Mouse (Mus musculus) intestine, embryonic 14.5 days (tissue): ENCODE results near the gene Elf1. TPM values are rescaled to one million over a fixed set of nuclear protein-coding genes. Genes with fewer than 3 reads are reported as not detected.
"Not testable (repeated sequence)": the region's sequence is repeated elsewhere in the genome, so short reads cannot be mapped to it uniquely, and the experiment has no call there.

ENCODE experiments used
- ATAC-seq: fragments of 200-750 bp; cut with Nextera tagmentation; replicated peaks from 2 replicates; pipeline ENCODE4 v1.8.0; 2017; ENCODE audit warnings: low read depth, moderate number of reproducible peaks, moderate TSS enrichment, moderate library complexity; ENCODE audit not compliant: low FRiP score, low TSS enrichment
- DNase-seq: peaks from one replicate; pipeline ENCODE4 v3.0.0-alpha.2; 2018; ENCODE audit warnings: low spot score
- H3K27ac ChIP-seq: fragments of 300-500 bp; sonication (generic); 2 replicates; pipeline ENCODE4 v1.5.1; 2014; ENCODE audit warnings: low read depth, mild to moderate bottlenecking, control low read depth
- H3K27me3 ChIP-seq: fragments of 300-500 bp; sonication (generic); replicated peaks from 2 replicates; pipeline ENCODE4 v1.6.1; 2014; ENCODE audit warnings: low read length, control low read depth; ENCODE audit not compliant: control insufficient read depth, insufficient read depth
- H3K36me3 ChIP-seq: fragments of 300-500 bp; sonication (generic); 2 replicates; pipeline ENCODE4 v1.6.1; 2014; ENCODE audit warnings: low read length, control low read depth; ENCODE audit not compliant: control insufficient read depth, insufficient read depth
- H3K4me1 ChIP-seq: fragments of 300-500 bp; sonication (generic); replicated peaks from 2 replicates; pipeline ENCODE4 v1.6.1; 2014; ENCODE audit warnings: low read length, control low read depth, mixed read lengths; ENCODE audit not compliant: control insufficient read depth, insufficient read depth
- H3K4me2 ChIP-seq: fragments of 300-500 bp; sonication (generic); 2 replicates; pipeline ENCODE4 v1.6.1; 2014; ENCODE audit warnings: low read length
- H3K4me3 ChIP-seq: fragments of 300-500 bp; sonication (generic); 2 replicates; pipeline ENCODE4 v1.5.1; 2014; ENCODE audit warnings: low read depth, low read length, control low read depth, mixed read lengths
- H3K9ac ChIP-seq: fragments of 300-500 bp; sonication (generic); 2 replicates; pipeline ENCODE4 v1.6.1; 2014; ENCODE audit warnings: mild to moderate bottlenecking, low read length
- H3K9me3 ChIP-seq: fragments of 300-500 bp; sonication (generic); 2 replicates; pipeline ENCODE4 v1.6.1; 2016; ENCODE audit warnings: low read length, control low read depth; ENCODE audit not compliant: control insufficient read depth
- WGBS: fragments of 180-500 bp; shearing (Covaris S2); extraction: QIAGEN DNeasy Blood & Tissue Kit; methylation state at CpG from one replicate; pipeline ENCODE4 v1.1.7; 2014; 5-methylcytosine and 5-hydroxymethylcytosine counted together
- polyA plus RNA-seq: library from polyadenylated mRNA; unstranded; fragments of >200 nt; fragmentation: Nextera tagmentation; extraction: Ambion mirVana; gene quantifications from 2 replicates; pipeline ENCODE4 v1.2.1, GENCODE M21; 2014

Gene Elf1
- 27.0 and 27.7 TPM in 2 replicates for polyA plus RNA-seq

- Histone ChIP-seq H3K9me3 (no peaks in the 10 kb centered on the region), H3K4me3 (peak within 1 kb of the TSS; percentile 98), H3K27me3 (no peaks in the 10 kb centered on the region), H3K36me3 (peaks cover 12% of the 10 kb centered on the region), H3K4me1 (peaks cover 22% of the 10 kb centered on the region), H3K9ac (peak within 1 kb of the TSS; percentile 99), H3K27ac (peak within 1 kb of the TSS; percentile 100), H3K4me2 (peak within 1 kb of the TSS; percentile 90)
- DNase-seq (peak; percentile 97), ATAC-seq (peak; percentile 89)
- under 1% methylated on average over 89 of the region's 96 CpGs for WGBS
These were observed at the start of gene Elf1 for GRCm38 (mm10) chr14:79480624-79481338. Elf1 (plus strand) TSS chr14:79481194.

- no peak for DNase-seq
- no peaks in the 10 kb centered on the region for H3K9me3 ChIP-seq
- no peak for ATAC-seq
- WGBS, result 80% methylated on average over 1 of the region's 1 CpGs
- no peak overlapping the region for H3K4me3 ChIP-seq
- H3K4me1 ChIP-seq, result no peaks in the 10 kb centered on the region
- no peaks in the 10 kb centered on the region for H3K27me3 ChIP-seq
- H3K9ac ChIP-seq, result no peak overlapping the region
- no peaks in the 10 kb centered on the region for H3K36me3 ChIP-seq
- H3K27ac ChIP-seq, result no peak overlapping the region
- no peak overlapping the region for H3K4me2 ChIP-seq
These were observed 46.9 kb upstream of the Elf1 start for GRCm38 (mm10) chr14:79434068-79434467.

- no peak overlapping the region for H3K27ac ChIP-seq
- H3K4me2 ChIP-seq, result no peak overlapping the region
- H3K4me3 ChIP-seq, result no peak overlapping the region
- no peaks in the 10 kb centered on the region for H3K4me1 ChIP-seq
- no peaks in the 10 kb centered on the region for H3K27me3 ChIP-seq
- H3K9me3 ChIP-seq, result 0 out of 2 replicates have a peak, but pooled peaks cover 3% of the 10 kb centered on the region
- 84% methylated on average over 2 of the region's 2 CpGs for WGBS
- H3K36me3 ChIP-seq, result no peaks in the 10 kb centered on the region
- no peak for ATAC-seq
- DNase-seq, result no peak
- H3K9ac ChIP-seq, result no peak overlapping the region
These were observed 40.3 kb upstream of the Elf1 start for GRCm38 (mm10) chr14:79440655-79441054.

- Histone ChIP-seq H3K4me1 (no peaks in the 10 kb centered on the region), H3K4me3 (no peak overlapping the region), H3K36me3 (no peaks in the 10 kb centered on the region), H3K27me3 (no peaks in the 10 kb centered on the region), H3K9ac (no peak overlapping the region), H3K9me3 (0 out of 2 replicates have a peak, but pooled peaks cover 3% of the 10 kb centered on the region), H3K4me2 (no peak overlapping the region), H3K27ac (no peak overlapping the region)
- 83% methylated on average over 5 of the region's 5 CpGs for WGBS
- DNase-seq (no peak), ATAC-seq (no peak)
These were observed 39.6 kb upstream of the Elf1 start for GRCm38 (mm10) chr14:79441441-79441840.

GRCm38 (mm10) chr14:79444601-79445000 lies 36.4 kb upstream of the Elf1 start:
- H3K27me3 ChIP-seq, result no peaks in the 10 kb centered on the region
- 81% methylated on average over 9 of the region's 9 CpGs for WGBS
- no peak overlapping the region for H3K4me3 ChIP-seq
- no peaks in the 10 kb centered on the region for H3K36me3 ChIP-seq
- no peak overlapping the region for H3K4me2 ChIP-seq
- no peaks in the 10 kb centered on the region for H3K4me1 ChIP-seq
- 0 out of 2 replicates have a peak, but pooled peaks cover 3% of the 10 kb centered on the region for H3K9me3 ChIP-seq
- ATAC-seq (no peak), DNase-seq (no peak)
- H3K9ac ChIP-seq, result no peak overlapping the region
- H3K27ac ChIP-seq, result no peak overlapping the region

GRCm38 (mm10) chr14:79445055-79445620 lies 35.9 kb upstream of the Elf1 start:
- no peaks in the 10 kb centered on the region for H3K27me3 ChIP-seq
- H3K4me1 ChIP-seq, result no peaks in the 10 kb centered on the region
- H3K36me3 ChIP-seq, result no peaks in the 10 kb centered on the region
- H3K4me3 ChIP-seq, result no peak overlapping the region
- no peak overlapping the region for H3K4me2 ChIP-seq
- no peak for ATAC-seq
- H3K27ac ChIP-seq, result no peak overlapping the region
- H3K9me3 ChIP-seq, result no peaks in the 10 kb centered on the region
- H3K9ac ChIP-seq, result no peak overlapping the region
- WGBS, result 74% methylated on average over 16 of the region's 16 CpGs
- DNase-seq, result no peak

GRCm38 (mm10) chr14:79451681-79452590 lies 29.1 kb upstream of the Elf1 start, which contains the start of gene Kbtbd6:
Kbtbd6 (plus strand) TSS chr14:79451835.
- peak within 1 kb of the TSS; percentile 38 for H3K9ac ChIP-seq
- H3K27ac ChIP-seq, result 0 out of 2 replicates have a peak within 1 kb of the TSS, but pooled peaks have one; percentile 22
- WGBS, result 13% methylated on average over 40 of the region's 89 CpGs
- H3K9me3 ChIP-seq, H3K36me3 ChIP-seq, H3K27me3 ChIP-seq, H3K4me1 ChIP-seq: not testable (repeated sequence)
- H3K4me2 ChIP-seq, result peak within 1 kb of the TSS; percentile 55
- H3K4me3 ChIP-seq, result peak within 1 kb of the TSS; percentile 47
- DNase-seq, result peak; percentile 90
- ATAC-seq, result peak; percentile 79

GRCm38 (mm10) chr14:79452591-79452934 lies 28.4 kb upstream of the Elf1 start:
- ATAC-seq, DNase-seq, H3K36me3 ChIP-seq, H3K4me3 ChIP-seq, H3K27ac ChIP-seq, H3K4me1 ChIP-seq, H3K9ac ChIP-seq, H3K9me3 ChIP-seq, H3K27me3 ChIP-seq, H3K4me2 ChIP-seq: not testable (repeated sequence)
- WGBS, result 95% methylated on average over 5 of the region's 10 CpGs
